Mouse (Mus musculus): ENCODE data around the gene Tinagl1.

The Tinagl1 gene

GRCm38 (mm10) chr4:130156812-130157371, 18.0 kb downstream of the Tinagl1 start:
- intact Hi-C loops (cut with DNase I), result no loop called here

DNA sequence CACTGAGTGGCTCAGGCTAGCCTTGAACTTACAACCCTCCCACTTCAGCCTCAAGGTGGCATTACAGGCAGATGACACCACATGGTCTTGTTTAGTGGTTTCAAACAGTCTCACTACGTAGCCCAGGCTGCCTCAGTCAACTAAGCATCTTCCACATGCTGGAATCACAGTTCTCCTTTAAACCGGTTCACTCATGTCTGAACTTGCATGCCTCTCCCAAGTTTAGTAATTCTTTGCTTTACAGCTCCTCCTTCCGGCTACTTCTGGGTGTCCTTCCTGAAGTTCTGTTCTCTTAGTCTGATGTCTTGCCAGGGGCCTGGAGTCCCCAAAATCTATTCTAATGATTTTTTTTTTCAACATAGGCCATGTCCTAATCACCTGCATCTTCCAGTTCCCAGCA, 20.7 kb downstream of the Tinagl1 start:
- intact Hi-C loops (cut with DNase I), result no loop called here

GRCm38 (mm10) chr4:130148405-130148804, 26.5 kb downstream of the Tinagl1 start:
- intact Hi-C loops (cut with DNase I), result no loop called here

- intact Hi-C loops (cut with DNase I), result no loop called here
These were observed 33.1 kb downstream of the Tinagl1 start for GRCm38 (mm10) chr4:130141786-130142185.

- intact Hi-C loops (cut with DNase I), result no loop called here
These were observed 33.9 kb downstream of the Tinagl1 start for GRCm38 (mm10) chr4:130140992-130141402.

- intact Hi-C loops (cut with DNase I), result loop anchor here (1.0 kb wide), 1 partner anchor 50 kb away; no protein-coding TSS in a partner anchor
These were observed 35.8 kb downstream of the Tinagl1 start, which contains the start of gene Hcrtr1 for GRCm38 (mm10) chr4:130139214-130139492. Gene Hcrtr1 (minus strand): TSS chr4:130139359.

DNA sequence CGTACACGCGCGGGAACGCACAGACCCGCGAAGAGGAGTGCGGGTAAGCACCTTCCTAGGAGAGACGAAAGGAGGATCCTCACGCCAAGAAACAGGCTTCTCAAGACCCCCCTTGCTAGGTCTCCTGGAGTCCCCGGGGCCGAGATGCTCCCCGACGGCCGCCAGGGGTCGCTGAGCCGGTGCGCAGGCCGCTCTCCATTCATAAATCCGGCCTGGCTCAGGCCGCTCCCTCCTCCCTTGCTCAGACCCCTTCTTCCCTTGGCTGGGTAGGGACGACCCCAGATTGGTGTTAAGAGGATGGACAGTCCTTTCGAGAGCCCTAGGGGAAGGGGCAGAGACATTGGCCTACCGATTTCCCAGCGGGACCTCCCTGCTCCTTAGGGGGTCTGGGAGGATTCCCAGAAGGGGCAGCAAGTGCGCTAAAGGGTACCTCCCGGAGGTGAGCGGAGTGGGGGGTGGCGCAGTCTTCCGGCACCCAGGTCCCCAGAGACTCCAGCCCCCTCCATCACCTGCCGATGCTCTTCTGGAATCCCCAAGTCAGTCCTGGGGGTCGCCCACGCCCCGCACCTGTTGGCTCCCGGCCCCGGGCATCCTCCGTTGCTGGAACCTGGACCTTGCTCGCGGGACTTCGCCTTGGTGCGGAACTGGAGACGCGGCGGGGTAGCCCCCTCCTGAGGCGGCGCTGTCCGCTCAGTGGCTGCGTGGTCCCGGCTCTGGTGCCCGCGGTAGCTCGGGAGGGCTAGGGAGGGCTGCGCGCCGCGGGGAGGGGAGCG, 36.3 kb downstream of the Tinagl1 start:
- intact Hi-C loops (cut with DNase I), result loop anchor here (1.0 kb wide), 1 partner anchor 51 kb away; no protein-coding TSS in a partner anchor

DNA sequence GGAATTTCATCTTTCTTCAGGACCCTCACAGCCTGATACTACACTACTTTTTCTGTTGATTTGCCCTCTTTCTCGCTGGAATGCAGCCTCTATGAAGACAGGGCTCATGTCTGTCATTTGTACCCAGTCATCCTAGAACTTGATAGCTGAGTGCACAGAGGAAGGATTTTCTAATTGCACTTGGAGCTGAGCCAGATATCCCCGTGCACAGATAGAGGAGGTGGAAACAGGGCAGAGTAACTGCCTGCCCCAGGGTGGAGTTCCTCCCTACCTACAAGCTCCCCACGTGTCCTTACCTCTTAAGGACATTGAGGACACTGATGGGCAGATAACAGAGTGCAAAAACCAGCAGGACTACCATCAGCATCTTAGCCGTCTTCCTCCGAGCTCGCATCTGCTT, 41.5 kb downstream of the Tinagl1 start:
- intact Hi-C loops (cut with DNase I), result no loop called here

GRCm38 (mm10) chr4:130131448-130132105, 43.3 kb downstream of the Tinagl1 start:
- intact Hi-C loops (cut with DNase I), result no loop called here

- intact Hi-C loops (cut with DNase I), result no loop called here
These were observed 44.1 kb downstream of the Tinagl1 start for GRCm38 (mm10) chr4:130130641-130131350.

DNA sequence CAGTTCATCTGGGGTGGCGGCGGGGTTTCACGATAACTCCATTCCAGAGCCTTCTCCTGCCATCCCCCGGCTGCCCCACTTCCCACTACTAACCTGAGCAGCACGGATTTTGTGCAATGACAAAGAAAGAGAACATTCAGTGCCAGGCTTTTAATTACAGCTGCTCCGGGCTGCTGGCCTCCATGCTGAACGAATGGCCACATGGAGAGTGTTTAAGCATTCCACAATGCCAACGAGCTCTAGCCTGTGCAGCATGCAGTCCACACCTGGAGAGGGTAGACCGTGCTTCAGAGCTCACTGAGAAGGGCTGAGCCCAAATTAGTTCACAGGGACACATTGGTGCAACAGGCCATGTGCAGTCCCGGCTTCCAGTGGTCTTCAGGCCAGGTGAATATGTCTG, 44.8 kb downstream of the Tinagl1 start:
- intact Hi-C loops (cut with DNase I), result no loop called here

- intact Hi-C loops (cut with DNase I), result no loop called here
These were observed 46.0 kb downstream of the Tinagl1 start for GRCm38 (mm10) chr4:130128907-130129306.

- intact Hi-C loops (cut with DNase I), result no loop called here
These were observed 49.0 kb downstream of the Tinagl1 start for GRCm38 (mm10) chr4:130125935-130126334.

GRCm38 (mm10) chr4:130125164-130125563, 49.8 kb downstream of the Tinagl1 start:
- intact Hi-C loops (cut with DNase I), result no loop called here

- intact Hi-C loops (cut with DNase I), result no loop called here
These were observed 50.8 kb downstream of the Tinagl1 start for GRCm38 (mm10) chr4:130124110-130124509.

DNA sequence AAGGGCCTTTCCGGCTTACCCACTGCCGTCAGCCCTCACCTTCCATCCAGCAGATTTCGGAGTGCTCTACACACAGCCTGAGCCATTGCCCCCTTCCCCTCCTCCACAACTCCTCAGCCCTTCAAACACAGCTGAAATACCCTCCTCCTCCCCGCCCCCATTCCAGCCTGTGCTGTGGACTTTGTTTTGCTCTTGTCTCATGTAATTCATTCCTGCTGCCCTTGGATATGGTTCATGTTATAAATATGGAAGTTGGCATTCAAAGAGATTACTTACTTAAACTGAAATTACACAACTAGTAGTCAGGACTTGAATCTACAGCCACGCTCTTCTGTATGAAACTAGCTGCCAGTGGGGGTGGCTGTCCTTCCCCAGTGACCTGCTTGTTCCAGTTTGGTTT, 51.9 kb downstream of the Tinagl1 start:
- intact Hi-C loops (cut with DNase I), result no loop called here

DNA sequence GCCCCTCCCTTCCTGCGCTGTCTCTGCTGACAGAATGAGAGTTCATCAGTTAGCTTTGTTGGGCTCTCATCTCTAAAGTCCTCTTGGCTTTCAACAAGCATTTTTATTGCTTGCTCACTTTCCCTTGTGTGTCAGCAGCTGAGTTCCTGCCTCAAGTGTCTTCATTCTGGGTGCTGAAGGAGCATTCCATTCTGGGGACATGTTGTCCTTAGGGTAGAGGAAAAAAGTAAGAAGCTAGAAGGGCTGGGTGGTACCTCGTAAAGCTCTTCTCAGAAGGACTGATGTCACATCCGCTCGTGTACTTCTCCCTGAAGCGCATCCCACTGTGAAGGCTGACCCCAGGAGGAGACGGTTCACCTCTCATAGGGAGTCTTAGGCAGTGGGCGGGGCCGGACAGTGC, 53.4 kb downstream of the Tinagl1 start:
- intact Hi-C loops (cut with DNase I), result no loop called here

DNA sequence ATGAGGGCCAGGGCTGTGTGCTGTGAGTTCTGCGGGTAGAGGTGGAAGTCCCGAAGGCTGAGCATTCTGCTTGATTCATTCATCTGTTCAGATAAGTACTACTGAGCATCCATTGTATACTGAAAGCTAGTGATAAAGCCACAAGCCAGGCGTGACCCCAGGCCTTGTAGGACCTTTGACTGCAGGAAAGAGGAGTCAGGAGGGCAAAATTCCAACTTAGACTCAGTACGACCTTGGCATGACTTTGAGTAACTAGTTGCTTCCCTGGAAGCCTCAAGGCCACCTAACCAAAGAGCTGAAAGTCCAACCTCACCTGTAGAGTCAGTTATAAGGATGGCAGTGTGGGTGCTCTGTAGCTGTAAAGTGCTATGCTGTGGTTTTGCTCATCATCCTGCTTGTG, 54.2 kb downstream of the Tinagl1 start:
- intact Hi-C loops (cut with DNase I), result no loop called here
